ENCODE assay signal across 5 mouse cellular contexts in genomic region chr13:95215661-95216170, GRCm38 (mm10). TPM values are rescaled to one million over a fixed set of nuclear protein-coding genes. Genes with fewer than 3 reads are reported as not detected.
DNase-seq lines count a peak whose midpoint lies in the region; ATAC-seq and TF ChIP-seq lines count a peak whose summit lies in the region.
"Not testable (repeated sequence)": the region's sequence is repeated elsewhere in the genome, so short reads cannot be mapped to it uniquely, and the experiment has no call there.

No protein-coding gene starts in this region.

- TF ChIP-seq CTCF in E14TG2a.4 (conservative IDR thresholded peaks at IDR 0.05; ENCODE audit: low read length); stomach, postnatal 0 days (IDR thresholded peaks at IDR 0.05; ENCODE audit: low read depth): not testable (repeated sequence)

- H3K36me3 ChIP-seq in E14TG2a.4 (ENCODE audit: insufficient read depth, low read length); ES-E14 (ENCODE audit: control insufficient read depth, insufficient read depth, low read length, poor library complexity, severe bottlenecking); stomach, postnatal 0 days (ENCODE audit: control insufficient read depth, insufficient read depth, low read length): not testable (repeated sequence)

- TF ChIP-seq EP300 in stomach, postnatal 0 days (optimal IDR thresholded peaks at IDR 0.05) = not testable (repeated sequence)

- peaks cover 21% of the 10 kb centered on the region for H3K27me3 ChIP-seq in E14TG2a.4 (ENCODE audit: insufficient read depth, low read length)
- H3K27me3 ChIP-seq in stomach, postnatal 0 days (ENCODE audit: control insufficient read depth, insufficient read depth, low read length) = not testable (repeated sequence)

- not testable (repeated sequence) for H3K9ac ChIP-seq in ES-E14 (ENCODE audit: insufficient read depth, low read depth, low read length, poor library complexity, severe bottlenecking); stomach, postnatal 0 days (ENCODE audit: low read length)

- not testable (repeated sequence) for H3K4me2 ChIP-seq in stomach, postnatal 0 days (replicated peaks; ENCODE audit: low read depth)

- H3K4me3 ChIP-seq in E14TG2a.4 (replicated peaks; ENCODE audit: low read length) = peak overlapping the region; percentile 45; the same call in 1 of the 2 replicates
- H3K4me3 ChIP-seq in ES-E14 (ENCODE audit: insufficient read depth in 1 of 2, low read depth in 1 of 2, low read length in 2 of 2, poor library complexity in 1 of 2, severe bottlenecking in 1 of 2) = peak overlapping the region in 1 of 2 experiments; percentile 49; a peak in 2 of 4 replicates
- not testable (repeated sequence) for H3K4me3 ChIP-seq in stomach, postnatal 0 days (ENCODE audit: low read depth, low read length)

- WGBS in stomach, postnatal 0 days = 35% methylated on average over 1 of the region's 1 CpGs

- not testable (repeated sequence) for H3K9me3 ChIP-seq in E14TG2a.4 (ENCODE audit: low read length); ES-E14 (ENCODE audit: control insufficient read depth, insufficient read depth, low read depth, low read length); stomach, postnatal 0 days (ENCODE audit: control insufficient read depth, low read length)

- peaks cover 32% of the 10 kb centered on the region for H3K4me1 ChIP-seq in E14TG2a.4 (replicated peaks; ENCODE audit: low read depth, low read length)
- H3K4me1 ChIP-seq in ES-E14 (ENCODE audit: control insufficient read depth in 2 of 2, insufficient read depth in 2 of 2, low read length in 2 of 2, poor library complexity in 1 of 2); stomach, postnatal 0 days (replicated peaks; ENCODE audit: control insufficient read depth, insufficient read depth): not testable (repeated sequence)

- not testable (repeated sequence) for ATAC-seq in stomach, postnatal 0 days (ENCODE audit: low FRiP score, low TSS enrichment)

- not testable (repeated sequence) for H3K27ac ChIP-seq in ES-E14 (ENCODE audit: insufficient read depth, low read depth, low read length, poor library complexity, severe bottlenecking); stomach, postnatal 0 days (replicated peaks)

- DNase-seq in ES-E14 (ENCODE audit: low read depth, low spot score) = peak; percentile 96
- peak; percentile 90 for DNase-seq in WW6 (ENCODE audit: low read depth, low spot score)
- peak; percentile 44 for DNase-seq in heart, adult 11 months
- DNase-seq in stomach, postnatal 0 days (ENCODE audit: low spot score) = peak; percentile 18

- in situ Hi-C loops in ES-E14 (cut with MboI; ENCODE audit: low sequenced_read_pairs in 2 of 2, unreplicated experiment in 2 of 2) = not testable (repeated sequence)

RNA-seq across cellular contexts. Expression of gene Pde8b, which starts 34.4 kb away (rescaled TPM):
- total RNA-seq in ES-E14 (2012; rRNA removed) = 0.32 and 0.40 TPM in 2 replicates
- polyA plus RNA-seq in stomach, postnatal 0 days (2015; fragmentation: Nextera tagmentation; extraction: Ambion mirVana) = 2.5 and 3.8 TPM in 2 replicates

Comparison
In these comparisons a context has a peak if more than half of its experiments do, and no peak if none do; other contexts are left out.
1. DNase-seq: peak in every context shown above with its lines; median percentile 96 in ES-E14; 90 in WW6; 44 in heart, adult 11 months; 18 in stomach, postnatal 0 days.